Mouse (Mus musculus) brain, embryonic 14.5 days (tissue): ENCODE measurements around the gene Trib3. TPM values are rescaled to one million over a fixed set of nuclear protein-coding genes. Genes with fewer than 3 reads are reported as not detected.

ENCODE experiments used
- DNase-seq: peaks from one replicate; pipeline ENCODE4 v3.0.0-alpha.2; 2011; ENCODE audit warnings: low read depth
- CTCF ChIP-seq: fragments of 200-500 bp; IDR thresholded peaks from 2 replicates; pipeline ENCODE4 v1.5.1; 2012; ENCODE audit warnings: inconsistent platforms, mild to moderate bottlenecking, moderate library complexity, borderline replicate concordance; ENCODE audit not compliant: insufficient read depth, insufficient read length; ENCODE audit errors: extremely low read depth
- POLR2A ChIP-seq: fragments of 200-500 bp; IDR thresholded peaks from 2 replicates; pipeline ENCODE4 v1.6.1; 2012; ENCODE audit warnings: mild to moderate bottlenecking, inconsistent platforms, borderline replicate concordance; ENCODE audit not compliant: poor library complexity, insufficient read depth, insufficient read length, severe bottlenecking; ENCODE audit errors: extremely low read depth
- polyA plus RNA-seq: library from polyadenylated mRNA; depleted of rRNA; stranded (reverse); fragments of >200 nt; gene quantifications from 2 replicates; pipeline ENCODE4 v1.2.3, GENCODE M21; 2012; rRNA removed

The Trib3 gene
- polyA plus RNA-seq = 0.62 and 0.70 TPM in 2 replicates

- TF ChIP-seq CTCF (peak; percentile 78), POLR2A (no peak)
- DNase-seq = peak; percentile 88
Measured at GRCm38 (mm10) chr2:152343329-152344213, at the start of gene Trib3. Gene Trib3 (minus strand): TSS chr2:152344032.

DNA sequence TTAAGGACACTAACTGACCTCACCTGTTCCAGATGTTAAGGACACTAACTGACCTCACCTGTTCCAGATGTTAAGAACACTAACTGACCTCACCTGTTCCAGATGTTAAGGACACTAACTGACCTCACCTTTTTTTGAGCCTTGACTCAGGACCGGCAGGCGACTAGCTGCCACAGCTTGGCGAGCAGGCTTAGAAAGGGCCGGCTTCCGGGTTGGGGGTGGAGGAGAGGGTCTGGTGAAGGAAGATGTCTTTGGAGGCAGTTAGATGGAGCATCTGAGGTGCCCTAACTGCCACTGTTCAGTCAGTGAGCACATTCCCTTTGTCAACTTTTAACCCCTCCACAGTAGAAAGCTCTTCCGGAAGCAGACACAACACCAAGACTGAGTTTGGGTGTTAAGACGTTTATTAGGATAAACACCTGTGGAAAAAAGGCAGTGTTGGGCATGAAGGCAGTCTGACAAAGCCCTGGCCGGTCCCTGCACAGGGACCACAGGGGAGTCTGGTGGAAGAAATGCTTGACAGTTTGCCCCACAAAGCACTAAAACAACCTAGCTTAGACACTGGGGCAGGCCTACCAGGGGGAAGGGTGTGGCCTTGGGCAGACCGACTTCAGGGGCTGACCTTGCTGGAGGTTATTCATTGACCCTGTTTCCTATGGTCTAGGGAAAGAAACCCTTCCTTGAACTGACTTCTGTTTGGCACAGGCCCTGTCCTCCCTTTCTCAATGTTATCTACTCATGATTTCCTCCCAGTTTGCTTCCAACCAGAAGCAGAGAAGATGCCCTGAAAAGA lies 49.6 kb upstream of the Trib3 start:
- no peak for DNase-seq

GRCm38 (mm10) chr2:152392786-152393185 lies 49.0 kb upstream of the Trib3 start:
- TF ChIP-seq POLR2A (no peak), CTCF (peak; percentile 76; the same call in 1 of the 2 replicates)
- peak; percentile 90 for DNase-seq

More for the DNA sequence above, 49.6 kb upstream of the Trib3 start:
- TF ChIP-seq POLR2A (no peak), CTCF (no peak)

DNA sequence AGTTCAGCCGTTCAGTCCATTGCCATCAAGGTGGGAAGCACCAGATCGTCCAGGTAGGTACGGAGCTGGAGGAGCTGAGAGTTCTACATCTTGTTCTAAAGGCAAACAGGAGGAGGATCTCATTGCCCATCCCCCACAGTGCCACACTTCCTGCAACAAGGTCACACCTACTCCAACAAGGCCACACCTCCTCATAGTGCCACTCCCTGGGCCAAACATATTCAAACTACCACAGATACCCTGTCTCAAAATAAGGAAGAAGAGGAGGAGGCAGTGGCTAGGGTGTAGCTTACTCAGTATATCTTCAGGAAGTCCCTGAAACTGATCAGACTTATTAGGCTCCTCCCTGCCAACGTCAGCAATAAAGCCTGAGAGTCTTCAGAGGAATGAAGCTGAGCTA lies 40.4 kb upstream of the Trib3 start:
- DNase-seq = no peak
- TF ChIP-seq POLR2A (no peak), CTCF (no peak)

- TF ChIP-seq POLR2A (no peak), CTCF (no peak)
- DNase-seq = peak; percentile 84
Measured at GRCm38 (mm10) chr2:152376345-152376741, 32.5 kb upstream of the Trib3 start, which contains the start of gene Nrsn2. Gene Nrsn2 (minus strand): TSS chr2:152376638.

- DNase-seq = peak; percentile 95
- TF ChIP-seq POLR2A (no peak), CTCF (no peak)
Measured at GRCm38 (mm10) chr2:152375652-152376344, 32.0 kb upstream of the Trib3 start.

DNA sequence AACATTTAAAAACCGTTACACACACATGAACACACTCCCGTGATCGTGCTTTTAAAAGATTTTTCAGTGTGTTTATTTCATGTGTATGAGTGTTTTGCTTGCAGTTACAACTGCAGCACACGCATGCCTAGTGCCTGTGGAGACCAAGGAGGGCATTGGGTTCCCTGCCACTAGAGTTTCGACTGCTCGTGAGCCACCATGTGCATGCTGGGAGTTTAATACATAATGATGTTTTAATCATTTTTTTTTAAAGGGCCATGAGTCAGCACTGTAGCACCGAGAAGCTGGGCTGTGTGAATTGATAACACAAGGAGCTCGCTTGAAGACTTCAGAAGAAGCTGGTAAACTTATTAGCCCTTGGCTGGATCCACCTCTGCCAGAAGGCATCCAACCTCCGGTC lies 29.7 kb upstream of the Trib3 start:
- no peak for TF ChIP-seq POLR2A
- no peak for TF ChIP-seq CTCF
- no peak for DNase-seq

DNA sequence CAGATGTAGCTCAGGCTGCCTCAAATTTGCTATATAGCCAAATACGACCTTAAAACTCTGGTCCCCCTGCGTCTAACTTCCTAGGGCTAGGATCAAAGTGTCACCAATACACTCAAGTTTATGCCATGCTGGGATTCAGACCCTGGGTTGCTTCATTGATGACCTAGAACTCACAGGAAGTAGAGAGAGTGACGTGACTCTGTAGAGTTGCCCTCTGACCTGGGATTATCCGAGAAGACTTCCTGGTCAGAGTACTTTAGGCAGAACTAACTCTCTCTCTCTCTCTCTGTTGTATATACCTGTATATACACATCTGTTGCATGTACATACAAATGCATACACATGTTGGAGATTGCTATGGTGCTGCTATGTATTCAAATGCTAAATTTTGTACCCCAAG lies 28.8 kb upstream of the Trib3 start:
- no peak for DNase-seq
- TF ChIP-seq POLR2A (no peak), CTCF (no peak)

GRCm38 (mm10) chr2:152372104-152372503 lies 28.3 kb upstream of the Trib3 start:
- TF ChIP-seq CTCF (no peak), POLR2A (no peak)
- peak; percentile 77 for DNase-seq

DNA sequence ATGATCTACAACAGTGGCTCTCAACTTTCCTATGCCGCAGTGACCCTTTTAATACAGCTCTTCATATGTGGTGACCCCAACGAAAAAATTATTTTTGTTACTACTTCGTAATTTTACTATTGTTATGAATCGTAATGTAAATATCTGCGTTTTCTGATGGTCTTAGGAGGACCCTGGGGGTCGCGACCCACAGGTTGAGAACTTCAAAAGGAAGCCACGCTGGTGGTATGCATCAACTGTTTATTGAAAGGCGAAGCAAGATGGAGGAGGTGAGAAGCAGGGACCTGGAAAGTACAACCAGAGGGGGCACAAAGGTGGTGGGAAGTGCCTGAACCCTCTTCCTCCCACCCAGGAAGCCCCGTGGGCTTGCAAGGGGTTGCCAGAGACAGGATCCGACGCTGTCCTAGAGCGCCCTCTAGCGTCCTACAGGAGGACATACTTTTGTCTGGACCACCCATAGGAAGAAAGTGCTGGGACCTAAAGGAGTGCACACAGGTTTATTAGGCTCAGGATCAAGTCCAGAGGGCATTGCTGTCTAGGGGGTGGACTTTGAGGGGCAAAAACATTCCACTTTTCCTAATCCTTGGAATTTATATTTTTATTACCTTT lies 24.8 kb upstream of the Trib3 start:
- peak; percentile 86 for TF ChIP-seq CTCF
- TF ChIP-seq POLR2A = no peak
- peak; percentile 87 for DNase-seq

DNA sequence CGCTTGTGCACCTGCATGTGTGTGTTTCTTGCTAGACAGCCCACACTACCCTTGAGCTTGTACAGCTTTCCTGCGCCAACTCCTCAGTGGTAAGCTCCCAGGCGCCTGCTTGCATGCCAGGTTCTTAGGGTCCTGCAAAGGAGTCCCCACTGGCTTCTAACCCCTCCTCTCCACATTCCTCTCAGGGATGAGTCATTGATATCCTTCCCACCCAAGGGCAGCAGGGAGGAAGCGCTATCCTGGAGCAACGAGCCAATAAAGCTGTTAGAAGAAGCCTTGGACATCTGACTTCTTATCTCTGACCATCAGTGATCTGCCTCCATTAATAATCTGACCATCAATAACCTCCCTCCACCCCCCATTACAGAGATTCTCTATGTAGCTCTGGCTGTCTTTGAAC lies 24.1 kb upstream of the Trib3 start:
- no peak for DNase-seq
- TF ChIP-seq POLR2A = no peak
- TF ChIP-seq CTCF = no peak

GRCm38 (mm10) chr2:152363245-152364147 lies 19.7 kb upstream of the Trib3 start:
- DNase-seq = peak; percentile 94
- TF ChIP-seq CTCF = peak; percentile 91
- no peak for TF ChIP-seq POLR2A

DNA sequence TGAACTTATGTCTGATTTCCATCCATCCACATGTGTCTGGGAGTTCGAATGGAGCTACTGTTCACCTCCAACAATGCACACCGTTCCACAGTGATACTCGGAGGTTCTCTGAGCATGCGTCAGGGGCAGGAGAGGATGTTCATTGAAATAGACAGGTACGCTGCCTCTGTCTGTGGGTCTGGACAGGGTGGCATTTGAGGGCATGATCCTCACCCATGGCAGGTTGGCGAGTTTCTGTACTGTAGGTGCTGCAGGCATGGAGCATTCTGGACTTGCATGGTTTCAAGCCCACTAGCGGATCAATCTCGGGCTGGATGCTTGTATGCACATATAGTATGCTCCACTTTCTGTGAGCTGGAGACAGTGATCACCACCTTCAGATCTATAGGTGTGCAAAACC lies 17.4 kb upstream of the Trib3 start:
- no peak for TF ChIP-seq CTCF

More for the DNA sequence above, 17.4 kb upstream of the Trib3 start:
- DNase-seq = no peak
